Mouse (Mus musculus) myocyte (in vitro differentiated cells): ENCODE data around the gene Alox5ap. TPM values are rescaled to one million over a fixed set of nuclear protein-coding genes. Genes with fewer than 3 reads are reported as not detected.

Experiments
- H3K27me3 ChIP-seq: one replicate; pipeline ENCODE4 v1.6.1; 2011; ENCODE audit not compliant: control insufficient read depth, insufficient read depth, insufficient read length
- H3K36me3 ChIP-seq: one replicate; pipeline ENCODE4 v1.6.1; 2011; ENCODE audit not compliant: control insufficient read depth, insufficient read depth
- H3K4me2 ChIP-seq: one replicate; pipeline ENCODE4 v1.6.1; 2011; ENCODE audit warnings: low read depth, control low read depth
- H3K4me3 ChIP-seq: one replicate; pipeline ENCODE4 v1.5.1; 2011; ENCODE audit warnings: mild to moderate bottlenecking, control low read depth, moderate library complexity
- H3K79me2 ChIP-seq: one replicate; pipeline ENCODE4 v1.6.1; 2011; ENCODE audit not compliant: control insufficient read depth, insufficient read depth
- H3ac ChIP-seq: one replicate; pipeline ENCODE4 v1.6.1; 2011; ENCODE audit not compliant: control insufficient read depth, insufficient read length
- CEBPB ChIP-seq: IDR thresholded peaks from 2 replicates; pipeline ENCODE4 v1.6.1; 2011; ENCODE audit warnings: mild to moderate bottlenecking, moderate library complexity; ENCODE audit not compliant: poor library complexity, insufficient read depth, severe bottlenecking
- E2F4 ChIP-seq: IDR thresholded peaks from one replicate; pipeline ENCODE4 v1.6.1; 2011; ENCODE audit warnings: mild to moderate bottlenecking, control low read depth, moderate library complexity; ENCODE audit not compliant: insufficient read depth
- MAX ChIP-seq: IDR thresholded peaks from one replicate; pipeline ENCODE4 v1.6.1; 2011; ENCODE audit warnings: low read depth, mild to moderate bottlenecking, control low read depth
- MYOD1 ChIP-seq, 3 experiments: IDR thresholded peaks; one replicate each; pipeline ENCODE4 v1.6.1; 2011; ENCODE audit warnings: control low read depth in 2 of 3, low read depth in 2 of 3, mild to moderate bottlenecking in 2 of 3, moderate library complexity in 1 of 3; ENCODE audit not compliant: insufficient read length in 2 of 3, control insufficient read depth in 1 of 3
- MYOG ChIP-seq, 3 experiments: IDR thresholded peaks; one replicate each; pipeline ENCODE4 v1.6.1; 2011; ENCODE audit warnings: control low read depth in 2 of 3, low read depth in 2 of 3, mild to moderate bottlenecking in 2 of 3; ENCODE audit not compliant: insufficient read length in 2 of 3, control insufficient read depth in 1 of 3, insufficient read depth in 1 of 3
- POLR2A ChIP-seq: IDR thresholded peaks from one replicate; pipeline ENCODE4 v1.6.1; 2011; ENCODE audit warnings: low read depth, mild to moderate bottlenecking, control low read depth, moderate library complexity; ENCODE audit not compliant: insufficient read length
- POLR2AphosphoS2 ChIP-seq: IDR thresholded peaks from one replicate; pipeline ENCODE4 v1.6.1; 2011; ENCODE audit warnings: low read depth, control low read depth; ENCODE audit not compliant: insufficient read length
- REST ChIP-seq: IDR thresholded peaks from one replicate; pipeline ENCODE4 v1.6.1; 2011; ENCODE audit warnings: mild to moderate bottlenecking, control low read depth, moderate library complexity; ENCODE audit not compliant: insufficient read depth, insufficient read length
- SRF ChIP-seq: IDR thresholded peaks from one replicate; pipeline ENCODE4 v1.6.1; 2011; ENCODE audit warnings: low read depth; ENCODE audit not compliant: control insufficient read depth, insufficient read length
- TCF12 ChIP-seq: IDR thresholded peaks from one replicate; pipeline ENCODE4 v1.6.1; 2011; ENCODE audit warnings: mild to moderate bottlenecking, control low read depth; ENCODE audit not compliant: poor library complexity, insufficient read depth, severe bottlenecking
- TCF3 ChIP-seq: IDR thresholded peaks from one replicate; pipeline ENCODE4 v1.6.1; 2011; ENCODE audit warnings: low read depth, control low read depth; ENCODE audit not compliant: insufficient read length
- USF1 ChIP-seq: IDR thresholded peaks from one replicate; pipeline ENCODE4 v1.6.1; 2011; ENCODE audit warnings: low read depth, mild to moderate bottlenecking, control low read depth, moderate library complexity
- polyA plus RNA-seq: library from polyadenylated mRNA; unstranded; fragments of >200 nt; fragmentation: generic; extraction: Trizol; gene quantifications from one replicate; pipeline ENCODE4 v1.2.1, GENCODE M21; 2012; ENCODE audit warnings: missing spikeins

Gene Alox5ap
- polyA plus RNA-seq, 1 experiment = 28.8 TPM

DNA sequence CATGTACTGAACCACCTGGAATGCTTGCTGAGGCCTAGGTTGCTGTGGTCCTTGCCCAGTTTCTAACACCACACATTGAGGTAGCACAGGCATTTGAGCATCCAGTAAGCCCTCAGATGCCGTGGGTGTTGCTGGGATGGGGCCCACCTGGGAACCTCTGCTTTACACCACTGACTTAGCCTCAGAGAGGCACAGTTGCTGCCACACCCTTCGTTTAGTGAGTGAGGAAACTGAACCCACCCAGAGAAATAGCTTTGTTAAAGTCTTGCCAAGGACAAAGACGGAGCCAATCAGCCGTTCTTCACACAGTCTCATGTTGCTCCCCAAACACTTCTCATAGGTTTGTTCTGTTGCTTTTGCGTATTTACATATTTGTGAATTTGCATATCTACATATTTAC lies 13.0 kb downstream of the Alox5ap start:
- TF ChIP-seq CEBPB (0 out of 2 replicates have a peak, but pooled peaks have one; percentile 28), POLR2AphosphoS2 (no peak)
- Histone ChIP-seq H3K27me3 (no peaks in the 10 kb centered on the region), H3K36me3 (no peaks in the 10 kb centered on the region), H3K79me2 (no peaks in the 10 kb centered on the region), H3K4me3 (no peak overlapping the region), H3ac (no peak overlapping the region), H3K4me2 (no peak overlapping the region)

DNA sequence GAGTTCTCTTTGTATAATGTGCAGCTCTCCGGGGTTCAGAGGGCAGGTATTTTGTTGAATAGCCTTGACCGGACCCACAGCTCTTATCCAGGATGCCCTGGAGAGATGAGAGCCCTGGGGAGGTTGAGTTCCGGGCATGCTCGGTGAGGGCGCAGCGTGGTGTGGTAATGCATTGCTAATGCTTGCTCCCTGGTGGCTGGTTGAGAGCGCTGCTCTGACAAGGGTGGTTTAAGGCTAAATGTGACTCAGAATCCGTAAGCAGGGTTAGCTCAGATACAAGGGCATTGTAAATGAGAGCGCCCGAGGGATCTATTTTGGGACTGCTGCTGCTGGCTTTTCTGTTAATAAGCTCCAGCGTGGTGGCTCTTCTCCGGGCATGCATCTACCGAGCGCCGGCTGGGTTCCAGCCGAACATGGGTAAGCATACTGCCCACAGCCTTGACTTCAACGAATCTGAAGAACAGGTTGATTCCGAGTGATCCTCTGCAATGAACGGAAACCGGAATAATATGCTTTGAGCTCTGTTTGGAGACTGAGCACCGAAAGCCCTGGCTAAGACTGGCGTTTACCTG lies 14.8 kb downstream of the Alox5ap start:
- H3K27me3 ChIP-seq = no peaks in the 10 kb centered on the region
- no peak overlapping the region for H3K4me3 ChIP-seq
- H3K79me2 ChIP-seq = no peaks in the 10 kb centered on the region
- H3K4me2 ChIP-seq = no peak overlapping the region
- H3K36me3 ChIP-seq = no peaks in the 10 kb centered on the region
- TF ChIP-seq REST (no peak), MYOD1 (IDR thresholded peaks at IDR 0.05; ENCODE audit: control insufficient read depth in 1 of 3, insufficient read length in 2 of 3, low read depth in 2 of 3) (no peak), TCF12 (no peak), SRF (no peak), E2F4 (no peak), CEBPB (no peak), POLR2A (no peak)
- H3ac ChIP-seq = no peak overlapping the region

DNA sequence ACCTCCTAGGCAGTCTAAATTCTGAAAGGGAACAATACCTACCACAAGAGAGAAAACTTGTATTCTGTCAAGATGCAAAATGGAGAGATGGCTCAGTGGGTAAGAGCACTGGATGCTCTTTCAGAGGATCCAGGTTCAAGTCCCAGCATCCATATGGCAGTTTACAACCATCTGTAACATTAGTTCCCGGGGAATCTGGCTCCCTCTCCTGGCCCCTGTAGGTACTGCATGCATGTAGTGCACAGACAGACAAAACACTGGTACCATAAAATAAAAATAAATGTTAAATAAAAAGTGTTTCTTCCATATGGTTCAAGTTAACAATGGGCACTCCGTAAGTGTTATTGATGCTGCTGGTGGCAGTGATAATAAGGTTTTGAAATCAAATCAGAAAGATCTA lies 18.4 kb downstream of the Alox5ap start:
- Histone ChIP-seq H3K36me3 (no peaks in the 10 kb centered on the region), H3K79me2 (no peaks in the 10 kb centered on the region), H3K27me3 (no peaks in the 10 kb centered on the region), H3K4me3 (no peak overlapping the region), H3ac (no peak overlapping the region), H3K4me2 (no peak overlapping the region)
- TF ChIP-seq MAX (no peak), MYOG (IDR thresholded peaks at IDR 0.05; ENCODE audit: control insufficient read depth in 1 of 3, insufficient read depth in 1 of 3, insufficient read length in 2 of 3, low read depth in 2 of 3) (no peak), REST (no peak), MYOD1 (IDR thresholded peaks at IDR 0.05; ENCODE audit: control insufficient read depth in 1 of 3, insufficient read length in 2 of 3, low read depth in 2 of 3) (no peak), E2F4 (no peak), POLR2A (no peak), TCF3 (no peak), CEBPB (no peak), TCF12 (no peak), USF1 (no peak), POLR2AphosphoS2 (no peak), SRF (no peak)

DNA sequence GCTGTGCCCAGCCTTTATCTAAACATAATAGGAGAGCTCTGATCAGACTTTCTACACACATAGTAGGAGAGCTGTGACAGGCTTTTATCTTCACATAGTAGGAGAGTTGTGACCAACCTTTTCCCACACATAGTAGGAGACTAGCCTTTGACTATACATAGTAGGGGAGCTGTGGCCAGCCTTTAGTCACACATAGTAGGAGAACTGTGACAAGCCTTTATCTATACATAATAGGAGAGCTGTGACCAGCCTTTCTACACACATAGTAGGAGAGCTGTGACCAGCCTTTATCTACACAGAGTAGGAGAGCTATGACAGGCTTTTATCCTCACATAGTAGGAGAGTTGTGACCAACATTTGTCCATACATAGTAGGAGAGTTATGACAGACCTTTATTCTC lies 19.3 kb downstream of the Alox5ap start:
- H3K4me2 ChIP-seq = no peak overlapping the region
- no peaks in the 10 kb centered on the region for H3K36me3 ChIP-seq
- no peaks in the 10 kb centered on the region for H3K27me3 ChIP-seq
- H3ac ChIP-seq = no peak overlapping the region
- H3K4me3 ChIP-seq = no peak overlapping the region
- TF ChIP-seq USF1 (no peak), CEBPB (no peak)
- H3K79me2 ChIP-seq = no peaks in the 10 kb centered on the region

DNA sequence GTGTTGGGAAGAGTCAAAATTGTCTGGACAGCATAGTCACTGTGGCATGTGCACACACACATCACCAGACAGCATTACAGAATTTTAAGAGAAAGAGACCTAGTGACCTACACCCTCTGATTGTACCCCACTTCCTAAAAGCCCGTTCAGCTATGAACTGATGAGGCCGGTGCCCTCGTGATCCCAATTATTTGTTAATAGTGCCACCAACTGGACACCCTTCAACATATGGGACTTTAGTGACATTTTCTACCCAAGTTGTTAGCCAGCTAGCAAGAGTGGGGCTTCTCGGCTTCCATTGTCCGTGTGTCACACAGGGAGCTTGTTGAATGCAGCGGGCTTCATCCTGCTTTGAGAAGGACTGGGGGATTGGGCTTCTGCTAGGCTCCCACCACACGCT lies 21.5 kb downstream of the Alox5ap start:
- H3ac ChIP-seq = no peak overlapping the region
- TF ChIP-seq TCF3 (no peak), CEBPB (no peak), POLR2AphosphoS2 (no peak), REST (no peak), MYOD1 (IDR thresholded peaks at IDR 0.05; ENCODE audit: control insufficient read depth in 1 of 3, insufficient read length in 2 of 3, low read depth in 2 of 3) (no peak), SRF (no peak), USF1 (no peak), TCF12 (no peak), POLR2A (no peak), E2F4 (no peak), MAX (no peak), MYOG (IDR thresholded peaks at IDR 0.05; ENCODE audit: control insufficient read depth in 1 of 3, insufficient read depth in 1 of 3, insufficient read length in 2 of 3, low read depth in 2 of 3) (no peak)
- H3K79me2 ChIP-seq = no peaks in the 10 kb centered on the region
- H3K4me3 ChIP-seq = no peak overlapping the region
- no peaks in the 10 kb centered on the region for H3K36me3 ChIP-seq
- no peak overlapping the region for H3K4me2 ChIP-seq
- no peaks in the 10 kb centered on the region for H3K27me3 ChIP-seq
